Mouse (Mus musculus) liver, embryonic 14.5 days (tissue): ENCODE measurements around the gene Plgrkt.

Source experiments
- CTCF ChIP-seq: IDR thresholded peaks from 2 replicates; pipeline ENCODE4 v1.5.1; 2016; ENCODE audit warnings: antibody characterized with exemption, low read depth, control low read depth
- EP300 ChIP-seq: IDR thresholded peaks from 2 replicates; pipeline ENCODE4 v1.6.1; 2016; ENCODE audit warnings: antibody characterized with exemption, low read depth

DNA sequence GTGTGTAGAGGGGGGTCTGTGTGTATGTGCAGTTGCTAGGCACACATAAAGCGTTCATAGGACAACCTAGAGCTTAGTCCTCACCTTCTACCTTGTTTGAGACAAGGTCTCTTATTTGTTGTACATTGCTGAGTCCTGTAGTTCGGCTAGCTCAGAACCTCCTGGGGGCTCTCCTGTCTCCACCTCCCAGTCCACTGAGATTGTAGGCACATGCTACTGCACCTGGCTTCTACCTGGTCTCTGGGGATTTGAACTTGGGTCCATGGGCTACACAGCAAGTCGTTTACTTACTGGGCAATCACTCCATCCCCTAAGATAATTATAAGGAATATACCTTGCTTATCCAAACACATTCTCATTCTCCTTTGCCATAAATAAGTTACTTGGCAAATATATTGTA is 5.4 kb upstream of the Plgrkt start:
- TF ChIP-seq CTCF (no peak), EP300 (no peak)
